Mouse (Mus musculus) bone marrow, adult 2 months (tissue): Measurements from ENCODE around the gene Ttc3. TPM values are rescaled to one million over a fixed set of nuclear protein-coding genes. Genes with fewer than 3 reads are reported as not detected.
A peak's percentile ranks its signal among the peaks of the same experiment; 100 is the strongest.

Source experiments
- H3K27ac ChIP-seq: fragments of 200-500 bp; 2 replicates; pipeline ENCODE4 v1.5.1; 2012; ENCODE audit warnings: low read depth, mild to moderate bottlenecking, control low read depth, inconsistent platforms, low read length; ENCODE audit not compliant: control insufficient read depth, poor library complexity, insufficient read depth
- H3K4me1 ChIP-seq: fragments of 200-500 bp; 2 replicates; pipeline ENCODE4 v1.6.1; 2011; ENCODE audit warnings: low read length; ENCODE audit not compliant: control insufficient read depth, insufficient read depth
- H3K4me3 ChIP-seq: fragments of 200-500 bp; replicated peaks from 2 replicates; pipeline ENCODE3; 2011; ENCODE audit warnings: mild to moderate bottlenecking, low read depth, low read length, control low read depth; ENCODE audit not compliant: control insufficient read depth
- CTCF ChIP-seq: fragments of 200-500 bp; IDR thresholded peaks from 2 replicates; pipeline ENCODE4 v1.5.1; 2011; ENCODE audit warnings: low read length, control low read depth; ENCODE audit not compliant: control insufficient read depth, insufficient read depth
- POLR2A ChIP-seq: fragments of 200-500 bp; IDR thresholded peaks from 2 replicates; pipeline ENCODE4 v1.6.1; 2011; ENCODE audit warnings: low read depth, mild to moderate bottlenecking, control low read depth, low read length, borderline replicate concordance; ENCODE audit not compliant: control insufficient read depth
- WGBS: fragments of 180-500 bp; shearing (Covaris S2); methylation state at CpG from one replicate; pipeline ENCODE4 v1.1.7; 2018; 5-methylcytosine and 5-hydroxymethylcytosine counted together
- polyA plus RNA-seq: library from polyadenylated mRNA; stranded (reverse); fragments of >200 nt; gene quantifications from 2 replicates; pipeline ENCODE4 v1.2.4, GENCODE M21; 2011; ENCODE audit warnings: low replicate concordance; ENCODE audit not compliant: missing spikeins, insufficient read depth, insufficient read length

Gene Ttc3
- polyA plus RNA-seq, 1 experiment = 18.6 TPM

DNA sequence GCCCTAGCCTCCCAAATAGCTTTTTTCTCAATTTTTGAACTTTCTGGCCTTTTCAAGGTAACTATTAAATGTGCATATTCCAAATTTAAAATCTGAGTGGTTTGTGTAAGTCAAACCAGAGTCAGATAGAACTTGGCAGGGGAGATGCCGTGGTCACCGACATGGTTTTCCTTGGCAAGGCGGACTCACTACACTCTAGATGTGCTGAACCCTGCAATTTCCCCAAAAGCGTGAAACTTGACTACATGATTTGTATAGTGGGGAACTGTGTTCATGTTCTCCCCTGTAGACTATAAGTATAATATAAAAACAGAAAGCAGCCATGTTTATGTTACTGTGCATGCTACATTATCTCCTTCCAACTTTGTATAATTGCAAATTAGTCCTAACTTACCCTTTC lies 58.5 kb downstream of the Ttc3 start:
- WGBS = 92% methylated on average over 4 of the region's 4 CpGs
- no peak overlapping the region for H3K4me3 ChIP-seq
- TF ChIP-seq CTCF (no peak), POLR2A (no peak)
- no peak overlapping the region for H3K27ac ChIP-seq
- H3K4me1 ChIP-seq = no peaks in the 10 kb centered on the region; the same call in 1 of the 2 replicates

DNA sequence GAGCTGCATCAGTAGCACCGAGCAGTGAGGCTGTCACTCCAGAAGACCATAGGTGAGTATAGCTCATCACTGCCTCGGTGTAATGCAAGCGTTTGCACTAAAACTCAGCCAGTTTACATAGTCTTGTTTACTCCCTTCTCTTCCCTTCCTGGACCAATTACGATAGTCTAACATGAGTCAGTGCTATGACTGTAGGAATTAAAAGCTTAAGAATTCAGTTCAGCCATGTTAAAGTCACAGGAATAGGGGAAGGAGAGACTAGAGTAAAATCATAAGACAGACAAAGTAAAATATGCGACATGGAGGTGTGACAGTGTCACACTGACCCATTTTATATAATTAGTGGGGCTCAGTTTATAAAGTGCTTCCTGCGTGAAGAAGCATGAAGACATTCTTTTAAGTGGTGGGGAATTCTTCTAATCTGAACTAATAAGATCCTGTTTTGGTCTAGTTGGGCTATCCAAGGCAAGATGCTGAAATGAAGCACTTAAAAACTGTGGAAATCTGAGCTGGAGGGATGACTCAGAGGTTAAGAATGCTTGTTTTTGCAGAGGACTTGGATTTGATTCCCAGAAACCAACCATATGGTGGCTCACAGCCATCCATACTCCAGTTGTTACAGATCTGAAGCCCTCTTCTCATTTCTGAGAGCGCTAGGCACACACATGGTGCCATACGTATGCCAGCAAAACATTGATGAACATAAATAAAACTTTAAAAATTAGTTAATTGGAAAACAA lies 65.2 kb downstream of the Ttc3 start:
- no peak for TF ChIP-seq CTCF
- no peak for TF ChIP-seq POLR2A
- no peak overlapping the region for H3K27ac ChIP-seq
- no peaks in the 10 kb centered on the region for H3K4me1 ChIP-seq
- no peak overlapping the region for H3K4me3 ChIP-seq
- 89% methylated on average over 8 of the region's 8 CpGs for WGBS

GRCm38 (mm10) chr16:94436801-94437200 lies 66.4 kb downstream of the Ttc3 start:
- 81% methylated on average over 2 of the region's 2 CpGs for WGBS
- Histone ChIP-seq H3K4me1 (no peaks in the 10 kb centered on the region), H3K27ac (no peak overlapping the region), H3K4me3 (no peak overlapping the region)
- TF ChIP-seq CTCF (no peak), POLR2A (no peak)

GRCm38 (mm10) chr16:94441361-94441760 lies 70.9 kb downstream of the Ttc3 start:
- TF ChIP-seq POLR2A (no peak), CTCF (no peak)
- H3K4me1 ChIP-seq = no peaks in the 10 kb centered on the region
- H3K4me3 ChIP-seq = no peak overlapping the region
- no peak overlapping the region for H3K27ac ChIP-seq
- 60% methylated on average over 2 of the region's 2 CpGs for WGBS

GRCm38 (mm10) chr16:94449151-94449550 lies 78.7 kb downstream of the Ttc3 start:
- H3K4me1 ChIP-seq = no peaks in the 10 kb centered on the region
- TF ChIP-seq CTCF = peak; percentile 10; the same call in 1 of the 2 replicates
- no peak for TF ChIP-seq POLR2A
- WGBS = 76% methylated on average over 8 of the region's 8 CpGs
- no peak overlapping the region for H3K4me3 ChIP-seq
- no peak overlapping the region for H3K27ac ChIP-seq

DNA sequence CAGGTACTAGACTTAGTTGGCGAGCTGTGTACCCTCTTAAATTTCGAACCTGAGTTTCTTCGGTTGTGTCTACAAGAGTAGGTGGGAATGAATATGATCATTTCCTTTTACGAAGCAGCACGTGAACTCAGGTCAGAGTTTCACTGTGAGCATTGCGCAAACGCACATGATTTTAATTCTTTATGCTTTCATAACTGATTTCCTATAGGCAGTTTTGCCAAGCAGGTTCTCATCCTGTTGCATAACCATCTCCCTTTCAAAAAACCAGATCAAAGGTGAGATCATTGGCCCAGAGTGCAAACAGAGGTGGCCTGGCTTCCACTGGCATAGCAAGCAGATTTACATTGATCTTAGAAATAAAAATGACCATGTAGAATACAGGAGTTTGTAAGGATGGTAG lies 79.2 kb downstream of the Ttc3 start:
- no peak overlapping the region for H3K4me3 ChIP-seq
- no peak overlapping the region for H3K27ac ChIP-seq
- 59% methylated on average over 7 of the region's 7 CpGs for WGBS
- TF ChIP-seq CTCF (no peak), POLR2A (no peak)
- H3K4me1 ChIP-seq = no peaks in the 10 kb centered on the region

DNA sequence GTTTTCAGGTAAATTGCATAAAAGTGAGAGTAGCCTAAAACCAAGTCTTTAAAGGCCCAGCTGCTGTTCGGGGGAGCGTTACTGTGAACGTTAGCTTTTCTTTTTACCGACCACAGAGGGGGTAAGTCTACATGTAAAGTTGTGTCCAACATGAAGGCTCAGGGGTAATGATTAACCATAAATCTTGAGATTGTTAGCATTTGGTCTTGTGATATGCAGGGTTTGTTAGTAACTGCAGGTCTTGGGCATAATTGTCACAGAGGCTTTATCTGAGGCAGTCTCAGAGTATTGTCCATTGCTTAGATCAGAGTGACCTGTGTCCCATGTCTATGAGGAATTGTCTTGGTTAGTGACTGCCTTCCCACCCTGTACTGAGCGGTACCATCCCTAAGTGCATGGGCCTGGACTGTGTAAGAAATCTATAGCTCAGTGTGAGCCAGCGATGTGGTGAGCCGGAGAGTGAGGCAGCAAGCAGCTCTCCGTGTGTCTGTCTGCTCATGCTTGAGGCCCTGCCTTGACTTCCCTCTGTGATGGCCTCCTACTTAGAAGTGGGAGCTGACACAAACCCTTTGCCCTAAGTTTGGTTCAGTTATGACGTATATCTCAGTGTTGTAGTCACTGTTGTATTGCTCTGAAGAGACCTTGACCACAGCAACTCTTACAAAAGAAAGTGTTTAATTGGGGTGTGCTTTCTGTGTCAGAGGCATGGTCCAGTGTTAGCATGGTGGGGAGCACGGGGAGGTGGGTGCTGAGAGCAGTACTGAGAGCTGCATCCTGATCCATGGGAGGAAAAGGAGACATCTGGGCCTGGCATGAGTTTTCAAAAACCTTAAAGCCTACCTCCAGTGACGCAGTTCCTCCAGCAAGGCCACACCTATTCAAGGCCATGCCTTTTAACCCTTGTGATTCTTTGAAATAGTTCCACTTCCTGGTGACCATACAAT lies 81.4 kb downstream of the Ttc3 start:
- H3K27ac ChIP-seq = no peak overlapping the region
- 86% methylated on average over 11 of the region's 11 CpGs for WGBS
- TF ChIP-seq CTCF (no peak), POLR2A (no peak)

GRCm38 (mm10) chr16:94452768-94453167 lies 82.3 kb downstream of the Ttc3 start:
- Histone ChIP-seq H3K4me1 (no peaks in the 10 kb centered on the region), H3K4me3 (no peak overlapping the region), H3K27ac (no peak overlapping the region)
- TF ChIP-seq CTCF (no peak), POLR2A (no peak)
- 82% methylated on average over 4 of the region's 4 CpGs for WGBS

More for the DNA sequence above, 81.4 kb downstream of the Ttc3 start:
- no peaks in the 10 kb centered on the region for H3K4me1 ChIP-seq
- no peak overlapping the region for H3K4me3 ChIP-seq
